Mouse (Mus musculus): Measurements from ENCODE around the gene Rrp15.

DNA sequence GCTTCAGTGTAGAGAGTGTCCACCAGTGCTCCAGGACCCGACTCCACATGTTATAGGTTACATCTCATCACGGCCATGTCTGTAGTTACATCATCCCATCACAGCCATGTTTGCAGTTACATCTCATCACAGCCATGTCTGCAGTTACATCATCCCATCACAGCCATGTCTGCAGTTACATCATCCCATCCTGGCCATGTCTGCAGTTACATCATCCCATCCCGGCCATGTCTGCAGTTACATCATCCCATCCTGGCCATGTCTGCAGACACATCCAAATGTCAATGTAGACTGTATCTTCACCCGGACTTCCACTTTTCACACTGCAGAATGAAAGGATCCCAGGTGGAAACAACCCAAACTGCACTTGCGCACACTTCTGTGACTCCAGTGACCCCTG lies 13.6 kb downstream of the Rrp15 start:
- TF ChIP-seq CTCF (conservative IDR thresholded peaks at IDR 0.05; ENCODE audit: low read length) (no peak), POU5F1 (IDR thresholded peaks at IDR 0.05; ENCODE audit: borderline replicate concordance, low read length) (no peak)
